Mouse (Mus musculus): ENCODE measurements around the gene Gm28539.
"Not testable (repeated sequence)": the region's sequence is repeated elsewhere in the genome, so short reads cannot be mapped to it uniquely, and the experiment has no call there.

- not testable (repeated sequence) for TF ChIP-seq USF1 (IDR thresholded peaks at IDR 0.05; ENCODE audit: low read depth, low read length); RAD21 (IDR thresholded peaks at IDR 0.05; ENCODE audit: low read depth, low read length); EP300 (IDR thresholded peaks at IDR 0.05; ENCODE audit: low read depth in 1 of 2, low read length in 2 of 2); ELF1 (IDR thresholded peaks at IDR 0.05; ENCODE audit: low read depth, low read length); POLR2A (IDR thresholded peaks at IDR 0.05; ENCODE audit: control insufficient read depth in 1 of 2, insufficient read depth in 1 of 2, low read depth in 1 of 2, low read length in 2 of 2, poor library complexity in 1 of 2); MYC (IDR thresholded peaks at IDR 0.05; ENCODE audit: low read depth, low read length); ZMIZ1 (IDR thresholded peaks at IDR 0.05; ENCODE audit: low read depth, low read length); CTCF (IDR thresholded peaks at IDR 0.05 in 2 of 3, conservative IDR thresholded peaks at IDR 0.05 in 1 of 3; ENCODE audit: control insufficient read depth in 1 of 3, insufficient read depth in 1 of 3, low read depth in 2 of 3, low read length in 3 of 3, poor library complexity in 1 of 3, severe bottlenecking in 1 of 3); MYB (IDR thresholded peaks at IDR 0.05; ENCODE audit: low read depth, low read length); POLR2AphosphoS5 (IDR thresholded peaks at IDR 0.05; ENCODE audit: borderline replicate concordance, low read depth, low read length); MEF2A (IDR thresholded peaks at IDR 0.05; ENCODE audit: extremely low read depth, insufficient replicate concordance, low read depth, low read length, poor library complexity, severe bottlenecking); MXI1 (IDR thresholded peaks at IDR 0.05; ENCODE audit: low read depth, low read length); UBTF (IDR thresholded peaks at IDR 0.05; ENCODE audit: borderline replicate concordance, insufficient read depth, low read depth, low read length)
Measured at GRCm38 (mm10) chr16:18849521-18850190, 13.3 kb downstream of the Gm28539 start.
